Mouse (Mus musculus) embryonic facial prominence, embryonic 11.5 days (tissue): Measurements from ENCODE around the gene Gm20388. TPM values are rescaled to one million over a fixed set of nuclear protein-coding genes. Genes with fewer than 3 reads are reported as not detected.
A peak's percentile ranks its signal among the peaks of the same experiment; 100 is the strongest.

Experiments used
- ATAC-seq: fragments of 200-750 bp; cut with Nextera tagmentation; replicated peaks from 2 replicates; pipeline ENCODE4 v1.8.0; 2017; ENCODE audit warnings: low read depth; ENCODE audit not compliant: insufficient number of reproducible peaks, low FRiP score, low TSS enrichment
- DNase-seq: peaks from one replicate; pipeline ENCODE4 v3.0.0-alpha.2; 2015; ENCODE audit warnings: low spot score
- H3K27ac ChIP-seq: fragments of 300-500 bp; sonication (generic); replicated peaks from 2 replicates; pipeline ENCODE4 v1.5.1; 2014; ENCODE audit warnings: mild to moderate bottlenecking, low read depth, low read length, control low read depth
- H3K27me3 ChIP-seq: fragments of 300-500 bp; sonication (generic); 2 replicates; pipeline ENCODE4 v1.6.1; 2014; ENCODE audit warnings: mild to moderate bottlenecking, low read length, moderate library complexity, mixed read lengths; ENCODE audit not compliant: control insufficient read depth, insufficient read depth
- H3K36me3 ChIP-seq: fragments of 300-500 bp; sonication (generic); replicated peaks from 2 replicates; pipeline ENCODE4 v1.6.1; 2014; ENCODE audit warnings: low read depth, mild to moderate bottlenecking, low read length, moderate library complexity, mixed read lengths; ENCODE audit not compliant: control insufficient read depth, insufficient read depth
- H3K4me1 ChIP-seq: fragments of 300-500 bp; sonication (generic); 2 replicates; pipeline ENCODE4 v1.6.1; 2014; ENCODE audit warnings: low read length, mixed read lengths; ENCODE audit not compliant: control insufficient read depth, insufficient read depth
- H3K4me2 ChIP-seq: fragments of 300-500 bp; sonication (generic); 2 replicates; pipeline ENCODE4 v1.6.1; 2014; ENCODE audit warnings: low read depth, mild to moderate bottlenecking, control low read depth, low read length, moderate library complexity
- H3K4me3 ChIP-seq: fragments of 300-500 bp; sonication (generic); 2 replicates; pipeline ENCODE4 v1.5.1; 2014; ENCODE audit warnings: low read depth, low read length, control low read depth
- H3K9ac ChIP-seq: fragments of 300-500 bp; sonication (generic); replicated peaks from 2 replicates; pipeline ENCODE4 v1.6.1; 2014; ENCODE audit warnings: mild to moderate bottlenecking, control low read depth, low read length
- H3K9me3 ChIP-seq: fragments of 300-500 bp; sonication (generic); replicated peaks from 2 replicates; pipeline ENCODE4 v1.6.1; 2016; ENCODE audit warnings: mild to moderate bottlenecking, low read length, inconsistent platforms, mixed read lengths; ENCODE audit not compliant: control insufficient read depth
- WGBS: fragments of 180-500 bp; shearing (Covaris S2); extraction: QIAGEN DNeasy Blood & Tissue Kit; methylation state at CpG from one replicate; pipeline ENCODE4 v1.1.7; 2014; 5-methylcytosine and 5-hydroxymethylcytosine counted together
- polyA plus RNA-seq: library from polyadenylated mRNA; unstranded; fragments of >200 nt; fragmentation: Nextera tagmentation; extraction: Ambion mirVana; gene quantifications from 2 replicates; pipeline ENCODE4 v1.2.1, GENCODE M21; 2014

The Gm20388 gene
- polyA plus RNA-seq, 1 experiment from 2014 or later, result 3.1 TPM

GRCm38 (mm10) chr8:122284659-122285261 is 2374.1 kb downstream of the Gm20388 start:
- H3K9ac ChIP-seq, result peak overlapping the region; percentile 40
- ATAC-seq (no peak), DNase-seq (peak; percentile 58)
- H3K4me1 ChIP-seq, result peaks cover 16% of the 10 kb centered on the region
- H3K27me3 ChIP-seq, result peaks cover 16% of the 10 kb centered on the region
- H3K4me2 ChIP-seq, result peak overlapping the region; percentile 99
- H3K4me3 ChIP-seq, result peak overlapping the region; percentile 71
- 0 out of 2 replicates have a peak overlapping the region, but pooled peaks have one; percentile 43 for H3K27ac ChIP-seq
- H3K36me3 ChIP-seq, result no peaks in the 10 kb centered on the region
- H3K9me3 ChIP-seq, result no peaks in the 10 kb centered on the region
- WGBS, result 2% methylated on average over 21 of the region's 21 CpGs

- Histone ChIP-seq H3K27me3 (peaks cover 16% of the 10 kb centered on the region), H3K4me1 (peaks cover 16% of the 10 kb centered on the region), H3K27ac (no peak overlapping the region), H3K9ac (no peak overlapping the region), H3K4me3 (no peak overlapping the region), H3K36me3 (no peaks in the 10 kb centered on the region), H3K4me2 (no peak overlapping the region), H3K9me3 (no peaks in the 10 kb centered on the region)
- ATAC-seq, result no peak
- 53% methylated on average over 6 of the region's 6 CpGs for WGBS
- no peak for DNase-seq
Measured at GRCm38 (mm10) chr8:122285727-122286126, 2375.1 kb downstream of the Gm20388 start.

GRCm38 (mm10) chr8:122286899-122287298 is 2376.3 kb downstream of the Gm20388 start:
- H3K4me3 ChIP-seq, result no peak overlapping the region

GRCm38 (mm10) chr8:122287742-122288141 is 2377.1 kb downstream of the Gm20388 start:
- no peak overlapping the region for H3K4me3 ChIP-seq
- DNase-seq, result no peak
- H3K9me3 ChIP-seq, result no peaks in the 10 kb centered on the region
- no peak for ATAC-seq
- no peak overlapping the region for H3K27ac ChIP-seq
- H3K4me2 ChIP-seq, result no peak overlapping the region
- H3K4me1 ChIP-seq, result peaks cover 16% of the 10 kb centered on the region
- no peaks in the 10 kb centered on the region for H3K36me3 ChIP-seq
- H3K27me3 ChIP-seq, result peaks cover 13% of the 10 kb centered on the region
- H3K9ac ChIP-seq, result no peak overlapping the region
- WGBS, result 80% methylated on average over 8 of the region's 8 CpGs

More at GRCm38 (mm10) chr8:122286899-122287298, 2376.3 kb downstream of the Gm20388 start:
- H3K9me3 ChIP-seq, result no peaks in the 10 kb centered on the region
- H3K27me3 ChIP-seq, result peaks cover 16% of the 10 kb centered on the region
- peaks cover 16% of the 10 kb centered on the region for H3K4me1 ChIP-seq
- no peaks in the 10 kb centered on the region for H3K36me3 ChIP-seq
- H3K9ac ChIP-seq, result no peak overlapping the region
- WGBS, result 91% methylated on average over 10 of the region's 10 CpGs
- no peak overlapping the region for H3K27ac ChIP-seq
- DNase-seq (no peak), ATAC-seq (no peak)
- H3K4me2 ChIP-seq, result no peak overlapping the region

GRCm38 (mm10) chr8:122288344-122288743 is 2377.7 kb downstream of the Gm20388 start:
- no peak for DNase-seq
- Histone ChIP-seq H3K27me3 (peaks cover 7% of the 10 kb centered on the region), H3K36me3 (no peaks in the 10 kb centered on the region), H3K4me1 (peaks cover 10% of the 10 kb centered on the region), H3K4me3 (no peak overlapping the region), H3K9ac (no peak overlapping the region), H3K4me2 (no peak overlapping the region), H3K27ac (no peak overlapping the region), H3K9me3 (no peaks in the 10 kb centered on the region)
- 80% methylated on average over 3 of the region's 3 CpGs for WGBS
- ATAC-seq, result no peak

GRCm38 (mm10) chr8:122291075-122291474 is 2380.4 kb downstream of the Gm20388 start:
- WGBS, result 84% methylated on average over 12 of the region's 12 CpGs
- ATAC-seq (no peak), DNase-seq (no peak)
- Histone ChIP-seq H3K4me1 (peaks cover 3% of the 10 kb centered on the region; the same call in 1 of the 2 replicates), H3K9ac (no peak overlapping the region), H3K9me3 (no peaks in the 10 kb centered on the region), H3K27ac (no peak overlapping the region), H3K27me3 (no peaks in the 10 kb centered on the region), H3K4me2 (no peak overlapping the region), H3K4me3 (no peak overlapping the region), H3K36me3 (no peaks in the 10 kb centered on the region)

GRCm38 (mm10) chr8:122291549-122291948 is 2380.9 kb downstream of the Gm20388 start:
- H3K4me3 ChIP-seq, result no peak overlapping the region
- H3K36me3 ChIP-seq, result no peaks in the 10 kb centered on the region
- no peak overlapping the region for H3K4me2 ChIP-seq
- WGBS, result 40% methylated on average over 10 of the region's 10 CpGs
- peaks cover 6% of the 10 kb centered on the region for H3K4me1 ChIP-seq
- ATAC-seq (no peak), DNase-seq (no peak)
- H3K9me3 ChIP-seq, result no peaks in the 10 kb centered on the region
- H3K27me3 ChIP-seq, result no peaks in the 10 kb centered on the region
- no peak overlapping the region for H3K9ac ChIP-seq
- no peak overlapping the region for H3K27ac ChIP-seq

- Histone ChIP-seq H3K36me3 (no peaks in the 10 kb centered on the region), H3K4me1 (peaks cover 13% of the 10 kb centered on the region), H3K9ac (no peak overlapping the region), H3K9me3 (no peaks in the 10 kb centered on the region), H3K27ac (no peak overlapping the region), H3K27me3 (no peaks in the 10 kb centered on the region), H3K4me3 (no peak overlapping the region), H3K4me2 (no peak overlapping the region)
- 66% methylated on average over 10 of the region's 10 CpGs for WGBS
- no peak for ATAC-seq
- DNase-seq, result no peak
Measured at GRCm38 (mm10) chr8:122293484-122293883, 2382.8 kb downstream of the Gm20388 start.
